Mouse (Mus musculus) midbrain, embryonic 16.5 days (tissue): Measurements from ENCODE around the gene Setd1a. TPM values are rescaled to one million over a fixed set of nuclear protein-coding genes. Genes with fewer than 3 reads are reported as not detected.

Experiments used
- ATAC-seq: fragments of 200-750 bp; cut with Nextera tagmentation; 2 replicates; pipeline ENCODE4 v1.8.0; 2017; ENCODE audit warnings: moderate TSS enrichment
- H3K27ac ChIP-seq: fragments of 300-500 bp; sonication (generic); 2 replicates; pipeline ENCODE4 v1.5.1; 2014; ENCODE audit warnings: mild to moderate bottlenecking, low read length, mixed read lengths
- H3K27me3 ChIP-seq: fragments of 300-500 bp; sonication (generic); 2 replicates; pipeline ENCODE4 v1.6.1; 2014; ENCODE audit warnings: low read depth, low read length, mixed read lengths; ENCODE audit not compliant: control insufficient read depth, insufficient read depth
- H3K36me3 ChIP-seq: fragments of 300-500 bp; sonication (generic); 2 replicates; pipeline ENCODE4 v1.6.1; 2014; ENCODE audit warnings: mild to moderate bottlenecking, low read length, moderate library complexity, mixed read lengths; ENCODE audit not compliant: control insufficient read depth, insufficient read depth
- H3K4me1 ChIP-seq: fragments of 300-500 bp; sonication (generic); 2 replicates; pipeline ENCODE4 v1.6.1; 2014; ENCODE audit warnings: mild to moderate bottlenecking, low read length, mixed read lengths; ENCODE audit not compliant: control insufficient read depth, insufficient read depth
- H3K4me2 ChIP-seq: fragments of 300-500 bp; sonication (generic); 2 replicates; pipeline ENCODE4 v1.6.1; 2014; ENCODE audit warnings: mild to moderate bottlenecking, low read length, mixed read lengths
- H3K4me3 ChIP-seq: fragments of 300-500 bp; sonication (generic); 2 replicates; pipeline ENCODE4 v1.5.1; 2014; ENCODE audit warnings: low read depth, mild to moderate bottlenecking, low read length, moderate library complexity, mixed read lengths
- H3K9ac ChIP-seq: fragments of 300-500 bp; sonication (generic); 2 replicates; pipeline ENCODE4 v1.6.1; 2014; ENCODE audit warnings: low read depth, low read length, mixed read lengths
- H3K9me3 ChIP-seq: fragments of 300-500 bp; sonication (generic); replicated peaks from 2 replicates; pipeline ENCODE4 v1.6.1; 2014; ENCODE audit warnings: mild to moderate bottlenecking, low read length, mixed read lengths; ENCODE audit not compliant: control insufficient read depth, poor library complexity, severe bottlenecking
- WGBS: fragments of 180-500 bp; shearing (Covaris S2); extraction: QIAGEN DNeasy Blood & Tissue Kit; methylation state at CpG from one replicate; pipeline ENCODE4 v1.1.7; 2014; 5-methylcytosine and 5-hydroxymethylcytosine counted together
- polyA plus RNA-seq: library from polyadenylated mRNA; unstranded; fragments of >200 nt; fragmentation: Nextera tagmentation; extraction: Ambion mirVana; gene quantifications from 2 replicates; pipeline ENCODE4 v1.2.1, GENCODE M21; 2015

The Setd1a gene
- polyA plus RNA-seq, 1 experiment from 2014 or later = 12.8 TPM

DNA sequence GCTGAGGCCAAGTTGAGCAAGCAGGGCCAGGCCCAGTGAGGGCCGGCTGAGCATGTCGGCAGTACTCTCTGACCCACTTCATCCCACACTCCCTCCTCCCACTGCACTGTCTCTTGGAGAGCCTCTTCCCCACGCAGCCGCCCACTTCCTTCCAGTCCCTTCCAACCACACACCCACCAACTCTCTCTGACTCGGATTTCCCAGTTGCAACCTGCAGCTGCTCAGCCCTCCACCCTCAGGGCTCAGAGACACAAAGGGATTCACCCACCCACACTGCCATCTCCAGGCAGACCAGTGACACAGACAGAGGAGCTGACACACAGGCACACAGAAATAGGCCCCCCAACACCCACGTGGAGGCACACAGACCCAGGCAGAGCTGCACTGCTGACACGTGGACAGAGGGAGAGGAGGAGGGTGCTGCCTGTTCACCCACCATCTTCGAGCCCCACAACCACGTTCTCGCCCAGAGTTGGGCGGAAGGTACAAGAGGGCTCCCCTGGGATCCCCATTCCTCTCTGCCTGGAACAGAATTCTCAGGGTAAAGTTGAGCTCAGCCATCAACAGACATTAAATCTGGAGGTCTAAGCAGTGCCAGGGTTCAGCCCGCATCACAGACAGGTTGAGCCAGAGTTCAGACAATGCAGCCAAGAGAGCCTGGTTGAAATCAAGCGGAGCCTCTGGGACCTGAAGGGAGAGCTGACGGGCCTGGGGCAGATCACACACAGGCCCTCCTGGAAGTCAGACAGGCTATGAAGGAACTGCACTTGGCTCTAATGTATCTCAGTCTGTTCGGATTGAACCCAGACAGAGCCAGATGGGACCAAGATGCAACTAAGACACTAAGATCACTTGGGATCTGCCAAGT, 39.7 kb downstream of the Setd1a start:
- Histone ChIP-seq H3K4me2 (no peak overlapping the region), H3K4me1 (peaks cover 2% of the 10 kb centered on the region; the same call in 1 of the 2 replicates), H3K27me3 (no peaks in the 10 kb centered on the region), H3K36me3 (peaks cover 15% of the 10 kb centered on the region), H3K27ac (no peak overlapping the region), H3K9me3 (no peaks in the 10 kb centered on the region), H3K9ac (no peak overlapping the region), H3K4me3 (no peak overlapping the region)
- ATAC-seq = no peak
- WGBS = 72% methylated on average over 15 of the region's 15 CpGs

DNA sequence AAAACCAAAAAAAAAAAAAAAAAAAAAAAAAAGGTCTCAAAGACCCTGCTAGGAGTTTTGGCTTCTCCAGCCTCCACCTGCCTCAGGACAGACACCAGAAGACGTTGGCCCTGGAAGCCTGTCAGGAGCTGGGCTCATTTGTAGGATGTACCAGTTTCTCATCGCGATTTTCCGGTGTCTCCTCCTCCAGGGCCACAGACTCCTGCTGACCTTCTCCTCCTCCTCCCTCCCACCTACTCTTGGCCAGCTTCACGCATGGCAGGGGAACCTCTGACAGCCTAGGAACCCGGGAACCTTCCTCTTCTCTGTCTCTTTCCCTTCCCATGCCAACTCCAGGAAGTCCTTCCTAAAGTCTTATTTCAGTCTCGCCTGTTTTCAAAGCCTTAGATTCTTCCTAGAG, 40.6 kb downstream of the Setd1a start:
- Histone ChIP-seq H3K4me2 (no peak overlapping the region), H3K4me3 (no peak overlapping the region), H3K36me3 (peaks cover 14% of the 10 kb centered on the region), H3K27me3 (no peaks in the 10 kb centered on the region), H3K27ac (no peak overlapping the region), H3K9ac (no peak overlapping the region), H3K9me3 (no peaks in the 10 kb centered on the region), H3K4me1 (peaks cover 8% of the 10 kb centered on the region)
- 86% methylated on average over 7 of the region's 7 CpGs for WGBS
- ATAC-seq = no peak

DNA sequence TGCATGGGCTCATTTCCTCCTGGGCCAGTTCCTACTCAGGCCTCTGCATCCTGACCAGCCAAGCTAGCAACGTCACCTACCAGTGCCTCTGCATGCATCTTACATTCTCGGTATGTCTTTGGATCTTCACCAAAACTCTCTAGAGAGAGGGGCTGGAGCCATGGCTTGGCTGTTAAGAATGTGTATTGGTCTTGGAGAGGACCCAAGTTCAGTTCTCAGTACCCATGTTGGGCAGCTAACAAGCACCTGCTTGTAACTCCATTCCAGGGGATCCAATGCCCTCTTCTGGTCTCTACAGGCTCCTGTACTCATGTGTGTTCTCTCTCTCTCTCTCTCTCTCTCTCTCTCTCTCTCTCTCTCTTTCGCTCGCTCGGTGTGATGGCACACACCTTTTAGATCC, 41.3 kb downstream of the Setd1a start:
- Histone ChIP-seq H3K36me3 (peaks cover 14% of the 10 kb centered on the region), H3K4me2 (no peak overlapping the region), H3K9ac (no peak overlapping the region), H3K4me3 (no peak overlapping the region), H3K27ac (no peak overlapping the region), H3K9me3 (no peaks in the 10 kb centered on the region), H3K4me1 (peaks cover 16% of the 10 kb centered on the region), H3K27me3 (no peaks in the 10 kb centered on the region)
- ATAC-seq = no peak
- 91% methylated on average over 5 of the region's 5 CpGs for WGBS

DNA sequence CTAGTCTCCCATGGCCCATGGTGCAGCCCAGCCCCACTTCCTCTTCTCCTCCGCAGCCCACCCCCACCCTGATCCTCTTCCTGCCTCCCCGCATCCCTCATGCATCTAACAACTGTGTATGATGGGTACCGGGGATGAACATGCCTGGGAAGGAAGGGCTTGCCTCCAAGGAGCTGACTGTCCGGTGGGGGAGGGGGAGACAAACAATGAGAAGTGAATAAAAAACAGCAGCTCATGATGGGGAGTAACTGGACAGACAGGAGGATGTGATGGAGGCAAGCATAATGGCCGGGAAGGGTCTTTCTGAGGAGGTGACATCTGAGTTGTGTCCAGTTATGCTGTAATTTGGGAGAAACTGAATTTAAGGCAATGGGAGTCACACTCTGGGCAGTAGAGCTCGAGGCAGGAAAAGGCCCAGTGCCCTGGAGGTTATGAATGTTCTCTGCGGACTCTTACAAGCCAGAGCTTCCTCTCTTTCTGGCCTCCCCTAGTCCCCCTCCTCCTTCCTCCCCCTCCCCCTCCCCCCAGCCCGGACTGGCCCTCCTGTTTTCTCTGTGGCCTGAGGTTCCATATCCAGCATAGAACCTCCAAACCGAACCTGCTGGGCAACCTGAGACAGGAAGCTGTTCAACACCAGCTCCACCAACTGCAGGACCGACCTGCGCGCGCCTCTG, 44.5 kb downstream of the Setd1a start:
- H3K4me1 ChIP-seq = peaks cover 26% of the 10 kb centered on the region
- H3K9ac ChIP-seq = no peak overlapping the region
- H3K4me3 ChIP-seq = no peak overlapping the region
- no peak overlapping the region for H3K27ac ChIP-seq
- H3K4me2 ChIP-seq = no peak overlapping the region
- ATAC-seq = no peak
- no peaks in the 10 kb centered on the region for H3K27me3 ChIP-seq
- H3K36me3 ChIP-seq = no peaks in the 10 kb centered on the region
- 79% methylated on average over 12 of the region's 13 CpGs for WGBS
- no peaks in the 10 kb centered on the region for H3K9me3 ChIP-seq

DNA sequence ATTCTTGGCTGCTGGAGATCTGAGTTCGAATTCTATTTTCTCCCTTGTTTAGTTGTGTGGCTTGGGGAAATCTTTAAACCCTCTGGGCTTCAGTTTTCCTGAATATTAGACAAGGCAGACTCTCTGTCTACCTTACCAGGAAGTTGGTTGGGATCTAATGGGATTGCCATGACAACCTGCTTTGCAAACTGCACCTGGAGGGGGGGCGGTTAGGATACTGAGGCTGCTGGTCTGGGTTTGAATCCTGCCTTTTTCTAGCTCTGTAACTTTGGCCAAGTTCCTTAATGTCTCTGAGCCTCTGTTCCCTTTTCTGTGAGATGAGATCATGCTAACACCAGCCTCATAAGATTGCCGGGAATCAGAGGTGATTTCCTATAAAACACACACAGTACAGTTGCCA, 46.0 kb downstream of the Setd1a start:
- Histone ChIP-seq H3K9me3 (no peaks in the 10 kb centered on the region), H3K36me3 (no peaks in the 10 kb centered on the region), H3K4me3 (no peak overlapping the region), H3K4me2 (peak overlapping the region; percentile 89; the same call in 1 of the 2 replicates), H3K27ac (no peak overlapping the region), H3K4me1 (peaks cover 26% of the 10 kb centered on the region), H3K27me3 (no peaks in the 10 kb centered on the region), H3K9ac (no peak overlapping the region)
- WGBS = 90% methylated on average over 3 of the region's 3 CpGs
- no peak for ATAC-seq

DNA sequence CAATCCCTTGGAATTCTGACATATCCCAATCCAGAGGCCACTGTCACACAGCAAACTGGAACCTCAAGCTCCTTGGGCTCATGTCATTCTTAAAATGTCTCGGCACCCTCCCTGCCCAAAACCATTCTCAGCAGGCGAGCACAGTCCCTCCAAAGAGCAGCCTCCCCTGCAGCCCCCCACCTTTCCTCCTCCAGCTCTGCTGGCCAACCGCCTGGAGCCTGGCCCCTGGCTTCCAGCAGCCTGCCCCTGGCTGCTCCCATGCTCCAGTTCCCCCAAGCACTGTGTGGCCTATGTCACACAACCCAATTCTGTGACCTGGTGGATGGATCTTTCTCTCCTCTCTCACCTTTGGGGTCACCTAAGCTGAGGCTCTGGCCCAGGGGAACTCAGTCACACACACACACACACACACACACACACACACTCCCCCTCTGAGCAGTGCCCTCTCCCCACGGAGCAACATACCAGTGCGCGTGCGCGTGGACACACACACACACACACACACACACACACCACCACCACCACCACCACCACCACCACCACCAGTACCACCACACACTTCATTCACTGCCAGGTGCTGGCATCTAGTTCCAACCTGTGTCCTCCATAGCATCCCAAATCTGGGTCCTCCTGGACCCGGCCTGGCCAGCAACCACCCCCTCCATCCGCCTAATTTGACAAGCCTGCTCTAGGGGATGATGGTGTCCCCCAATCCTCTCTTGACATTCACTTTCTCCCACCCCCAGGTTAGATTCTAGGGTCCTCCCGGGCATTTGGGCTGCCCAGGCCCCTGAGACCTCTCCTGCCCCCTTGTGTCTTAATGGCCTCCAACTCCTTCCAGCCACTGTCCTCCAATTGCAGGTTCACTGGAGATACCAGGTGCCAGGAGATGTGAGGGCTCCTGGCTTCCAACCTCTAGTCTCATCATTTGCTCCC, 47.0 kb downstream of the Setd1a start:
- Histone ChIP-seq H3K4me1 (peaks cover 26% of the 10 kb centered on the region), H3K27me3 (no peaks in the 10 kb centered on the region), H3K27ac (peak overlapping the region; percentile 91), H3K4me3 (peak overlapping the region; percentile 85), H3K4me2 (peak overlapping the region; percentile 89), H3K9me3 (no peaks in the 10 kb centered on the region), H3K9ac (peak overlapping the region; percentile 98), H3K36me3 (no peaks in the 10 kb centered on the region)
- peak; percentile 33 for ATAC-seq
- WGBS = 53% methylated on average over 11 of the region's 11 CpGs

DNA sequence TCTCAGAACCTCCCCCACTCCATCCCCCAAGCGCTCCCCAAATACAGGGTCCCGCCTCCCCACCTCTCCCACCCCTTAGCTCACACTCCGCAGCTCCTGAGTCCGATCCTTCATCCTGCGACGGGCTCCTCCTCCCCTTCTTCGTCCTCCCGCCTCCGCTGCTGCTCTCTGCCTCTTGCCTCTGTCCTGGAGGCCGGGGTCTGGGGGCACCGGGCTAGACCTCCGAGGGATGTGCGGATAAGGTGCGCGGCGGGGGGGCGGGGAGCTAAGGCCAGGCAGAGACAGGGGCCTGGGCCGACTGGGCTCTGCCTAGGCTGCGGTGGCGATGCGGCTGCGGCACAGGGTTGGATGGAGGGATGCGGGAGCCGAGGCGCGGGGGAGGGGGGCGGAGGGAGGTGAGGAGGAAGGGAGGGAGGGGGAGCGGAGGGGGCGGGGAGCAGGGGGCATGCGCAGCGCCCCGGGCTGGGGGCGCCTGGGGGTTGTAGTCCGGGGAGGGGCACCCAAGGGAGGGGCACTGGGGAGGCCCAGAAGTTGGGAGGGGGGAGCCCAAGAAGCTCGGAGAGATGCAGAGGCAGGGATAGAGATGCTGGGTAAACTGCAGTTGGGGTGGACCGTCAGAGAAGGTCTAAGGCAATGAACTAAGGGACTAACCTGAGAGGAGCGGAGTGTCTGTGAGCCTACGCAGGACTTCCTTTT, 47.9 kb downstream of the Setd1a start, which contains the start of the genes Stx4a and Stx1b:
Gene Stx4a (plus strand): TSS at position 119 of the 696 bp plus-strand sequence.
Gene Stx1b (minus strand): TSS at position 374 of the 696 bp plus-strand sequence.
- peak within 1 kb of the TSS; percentile 89 for H3K4me2 ChIP-seq
- WGBS = 3% methylated on average over 32 of the region's 38 CpGs
- H3K27ac ChIP-seq = peak within 1 kb of the TSS; percentile 91
- H3K4me3 ChIP-seq = peak within 1 kb of the TSS; percentile 85
- ATAC-seq = peak; percentile 91
- H3K27me3 ChIP-seq = no peaks in the 10 kb centered on the region
- peaks cover 26% of the 10 kb centered on the region for H3K4me1 ChIP-seq
- H3K36me3 ChIP-seq = no peaks in the 10 kb centered on the region
- peak within 1 kb of the TSS; percentile 98 for H3K9ac ChIP-seq
- H3K9me3 ChIP-seq = no peaks in the 10 kb centered on the region

DNA sequence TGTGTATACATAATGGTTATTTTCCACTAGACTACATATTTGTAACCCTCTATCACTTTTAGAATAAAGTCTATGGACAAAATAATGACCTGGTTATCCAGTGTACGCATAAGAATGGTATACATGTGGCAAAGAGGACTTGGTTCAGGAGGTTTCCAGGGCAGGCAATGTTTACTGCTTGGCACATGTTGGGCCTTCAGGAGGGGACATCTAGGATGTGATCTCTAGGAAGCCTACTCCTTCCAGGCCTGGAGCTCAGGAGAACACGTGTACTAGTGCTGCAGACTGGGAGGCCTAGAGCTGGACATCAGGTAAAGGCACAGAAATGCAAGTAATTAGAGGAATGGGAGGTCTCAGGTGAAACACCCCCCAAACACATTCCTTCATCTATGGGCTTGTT, 59.1 kb downstream of the Setd1a start:
- Histone ChIP-seq H3K4me2 (no peak overlapping the region), H3K36me3 (no peaks in the 10 kb centered on the region), H3K9me3 (no peaks in the 10 kb centered on the region), H3K27me3 (no peaks in the 10 kb centered on the region), H3K4me3 (no peak overlapping the region), H3K4me1 (peaks cover 5% of the 10 kb centered on the region; the same call in 1 of the 2 replicates), H3K9ac (no peak overlapping the region), H3K27ac (no peak overlapping the region)
- ATAC-seq = no peak
- WGBS = 77% methylated on average over 2 of the region's 2 CpGs
